Mouse (Mus musculus) adrenal gland, postnatal 0 days (tissue): ENCODE results near the gene Gm3012. TPM values are rescaled to one million over a fixed set of nuclear protein-coding genes. Genes with fewer than 3 reads are reported as not detected.

Experiments used
- polyA plus RNA-seq: library from polyadenylated mRNA; unstranded; fragments of >200 nt; fragmentation: Nextera tagmentation; extraction: Ambion mirVana; gene quantifications from 2 replicates; pipeline ENCODE4 v1.2.1, GENCODE M21; 2015

Gene Gm3012
- polyA plus RNA-seq: not detected in 2 replicates

DNA sequence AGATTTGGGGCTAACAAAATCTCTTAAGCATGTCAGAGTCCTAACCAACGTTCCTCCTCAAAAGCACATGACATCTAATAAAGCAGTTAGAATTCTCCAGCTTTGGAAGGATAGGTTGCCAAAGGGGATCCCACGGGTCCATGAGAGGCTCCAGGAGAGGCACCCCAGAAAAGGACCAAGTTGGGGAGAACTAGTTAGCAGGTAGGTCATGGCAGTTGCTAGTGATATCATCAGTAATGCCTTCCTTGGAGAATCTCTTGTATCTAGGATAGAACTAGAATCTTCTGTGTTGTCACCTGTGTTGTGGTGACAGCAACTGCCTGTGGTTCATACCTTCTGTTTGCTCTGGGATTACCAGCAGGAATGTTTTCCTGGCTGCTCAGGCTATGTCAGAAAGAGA, at the start of gene Gm3012:
TSS of gene Gm3012 (plus strand) at position 301 of the 400 bp plus-strand sequence.

DNA sequence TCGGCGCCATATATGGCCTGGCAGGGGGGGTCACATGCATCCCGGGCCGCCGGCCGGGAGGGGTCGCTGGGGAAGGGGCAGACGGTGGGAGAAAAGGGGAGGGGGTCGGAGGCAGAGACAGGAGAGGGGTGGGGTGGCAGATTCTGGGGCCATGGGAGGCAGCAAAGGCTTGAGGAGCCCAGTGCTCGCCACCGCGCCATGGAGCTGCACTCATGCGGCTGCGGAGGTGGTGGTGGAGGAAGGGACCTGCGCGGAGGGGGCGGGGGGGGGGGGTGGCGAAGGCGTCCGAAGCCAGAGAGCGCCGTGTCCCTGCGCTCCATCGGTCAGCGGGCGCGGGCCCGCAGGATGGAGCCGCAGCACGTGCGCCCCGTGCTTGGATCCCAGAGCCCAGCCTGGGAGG, 17.4 kb downstream of the Gm3012 start, which contains the start of gene Gm3020:
TSS of gene Gm3020 (plus strand) at position 301 of the 400 bp plus-strand sequence.

DNA sequence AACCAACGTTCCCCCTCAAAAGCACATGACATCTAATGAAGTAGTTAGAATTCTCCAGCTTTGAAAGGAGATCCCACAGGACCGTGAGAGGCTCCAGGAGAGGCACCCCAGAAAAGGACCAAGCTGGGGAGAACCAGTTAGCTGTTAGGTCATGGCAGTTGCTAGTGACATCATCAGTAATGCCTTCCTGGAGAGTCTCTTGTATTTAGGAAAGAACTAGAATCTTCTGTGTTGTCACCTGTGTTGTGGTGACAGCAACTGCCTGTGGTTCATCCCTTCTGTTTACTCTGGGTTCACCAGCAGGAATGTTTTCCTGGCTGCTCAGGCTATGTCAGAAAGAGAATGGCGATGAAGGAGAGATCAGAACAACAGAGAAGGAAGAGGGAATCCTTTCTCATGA, 54.2 kb downstream of the Gm3012 start, which contains the start of gene Gm3043:
TSS of gene Gm3043 (plus strand) at position 301 of the 400 bp plus-strand sequence.

Other genes starting within 250 kb of the Gm3012 start
- not detected in 2 replicates for gene Gm10413, start 239.4 kb upstream of the Gm3012 start, polyA plus RNA-seq
- gene Gm10409, start 221.9 kb upstream of the Gm3012 start, polyA plus RNA-seq: 0.47 and 1.3 TPM in 2 replicates
- 0.29 and 0.44 TPM in 2 replicates for gene Gm3005, start 206.4 kb upstream of the Gm3012 start, polyA plus RNA-seq
- not detected in 2 replicates for gene Gm10408, start 185.1 kb upstream of the Gm3012 start, polyA plus RNA-seq
- gene Gm3020, start 17.5 kb downstream of the Gm3012 start, polyA plus RNA-seq: 0.47 and 1.3 TPM in 2 replicates
- gene Gm3043, start 54.3 kb downstream of the Gm3012 start, polyA plus RNA-seq: not detected in 2 replicates
- gene Gm3002, start 175.6 kb downstream of the Gm3012 start, polyA plus RNA-seq: 0.14 and 0.27 TPM in 2 replicates
- gene Gm3033, start 211.7 kb downstream of the Gm3012 start, polyA plus RNA-seq: not detected in 2 replicates
- gene Gm2916, start 249.7 kb downstream of the Gm3012 start, polyA plus RNA-seq: 0.18 TPM in 1 of 2 replicates, not detected in the other